Mouse (Mus musculus): ENCODE measurements at regions not wholly inside any gene's neighbourhood (a gene's known extent, or its start where the extent isn't known, plus 50 kb on each side); places are given as distances from the start of the nearest gene placed in this dataset.

DNA sequence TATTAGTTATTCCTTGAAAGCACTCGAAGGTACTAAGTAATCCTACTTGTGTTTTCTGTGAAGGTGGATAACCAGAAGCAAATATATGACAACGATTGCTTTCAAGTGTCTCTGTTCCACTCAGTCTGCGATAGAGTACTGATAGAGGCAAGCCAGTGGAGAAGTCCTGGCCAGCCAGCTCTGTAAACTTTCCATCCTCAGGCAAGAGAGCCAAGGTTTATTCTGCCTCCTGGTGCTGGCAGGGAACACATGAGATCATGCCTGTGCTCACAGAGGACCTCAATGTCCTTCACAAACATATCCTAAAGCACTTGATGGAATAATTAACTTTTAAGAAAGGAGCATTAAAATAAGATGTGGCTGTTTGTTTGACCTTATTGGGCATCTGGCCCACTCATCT, 94.1 kb downstream of the Arrdc3 start:
- DNase-seq (ENCODE audit: extremely low read depth): no peak
- Histone ChIP-seq H3K27me3 (replicated peaks) (no peaks in the 10 kb centered on the region), H3K4me1 (ENCODE audit: control insufficient read depth in 1 of 2, insufficient read depth in 2 of 2) (no peaks in the 10 kb centered on the region), H3K9me3 (replicated peaks; ENCODE audit: low read length) (no peaks in the 10 kb centered on the region), H3K79me2 (replicated peaks; ENCODE audit: control insufficient read depth, extremely low read depth, insufficient read depth, poor library complexity, severe bottlenecking) (no peaks in the 10 kb centered on the region), H3K4me3 (replicated peaks in 1 of 3; ENCODE audit: low read depth in 2 of 3, low read length in 2 of 3, poor library complexity in 1 of 3) (no peak overlapping the region), H3K4me2 (ENCODE audit: insufficient read depth, low read depth, poor library complexity, severe bottlenecking) (no peak overlapping the region), H3K36me3 (replicated peaks in 1 of 2; ENCODE audit: control insufficient read depth in 1 of 2, insufficient read depth in 1 of 2, low read length in 1 of 2) (no peaks in the 10 kb centered on the region), H3K27ac (ENCODE audit: insufficient read depth, low read depth) (no peak overlapping the region), H3K9ac (ENCODE audit: insufficient read depth, low read depth) (no peak overlapping the region)
- in situ Hi-C loops (cut with MboI; ENCODE audit: low pct_ligation_motif_present, low pct_unique_long_range_greater_than_20kb, low sequenced_read_pairs) (no loop called here), dilution Hi-C loops (cut with MboI; ENCODE audit: extremely low pct_ligation_motif_present, extremely low pct_unique_long_range_greater_than_20kb, low sequenced_read_pairs) (no loop called here)
- TF ChIP-seq MEF2A (IDR thresholded peaks at IDR 0.05; ENCODE audit: borderline replicate concordance, low read depth, low read length) (no peak), ZMIZ1 (IDR thresholded peaks at IDR 0.05; ENCODE audit: low read depth, low read length) (no peak), HCFC1 (IDR thresholded peaks at IDR 0.05; ENCODE audit: low read depth, low read length) (no peak), TBP (conservative IDR thresholded peaks at IDR 0.05; ENCODE audit: low read depth, low read length) (no peak), RAD21 (IDR thresholded peaks at IDR 0.05; ENCODE audit: low read depth, low read length) (no peak), POLR2A (IDR thresholded peaks at IDR 0.05; ENCODE audit: low read depth, low read length) (no peak), USF2 (conservative IDR thresholded peaks at IDR 0.05; ENCODE audit: low read depth, low read length) (no peak), MXI1 (IDR thresholded peaks at IDR 0.05; ENCODE audit: low read depth, low read length) (no peak), BHLHE40 (IDR thresholded peaks at IDR 0.05; ENCODE audit: low read depth, low read length) (no peak), USF1 (IDR thresholded peaks at IDR 0.05; ENCODE audit: low read depth, low read length) (no peak), IRF4 (IDR thresholded peaks at IDR 0.05; ENCODE audit: low read depth, low read length) (no peak), PAX5 (IDR thresholded peaks at IDR 0.05; ENCODE audit: low read length) (no peak), ZNF384 (IDR thresholded peaks at IDR 0.05; ENCODE audit: low read depth, low read length) (no peak), MAZ (IDR thresholded peaks at IDR 0.05; ENCODE audit: low read depth, low read length) (no peak), CTCF (conservative IDR thresholded peaks at IDR 0.05 in 1 of 2, IDR thresholded peaks at IDR 0.05 in 1 of 2; ENCODE audit: low read depth in 2 of 2, low read length in 2 of 2) (no peak)

- no peaks in the 10 kb centered on the region for H3K9me3 ChIP-seq (replicated peaks; ENCODE audit: low read length)
- H3K4me2 ChIP-seq (ENCODE audit: insufficient read depth, low read depth, poor library complexity, severe bottlenecking): no peak overlapping the region
- no peaks in the 10 kb centered on the region for H3K4me1 ChIP-seq (ENCODE audit: control insufficient read depth in 1 of 2, insufficient read depth in 2 of 2)
- in situ Hi-C loops (cut with MboI; ENCODE audit: low pct_ligation_motif_present, low pct_unique_long_range_greater_than_20kb, low sequenced_read_pairs): no loop called here
- no peaks in the 10 kb centered on the region for H3K36me3 ChIP-seq (replicated peaks in 1 of 2; ENCODE audit: control insufficient read depth in 1 of 2, insufficient read depth in 1 of 2, low read length in 1 of 2)
- dilution Hi-C loops (cut with MboI; ENCODE audit: extremely low pct_ligation_motif_present, extremely low pct_unique_long_range_greater_than_20kb, low sequenced_read_pairs): no loop called here
- no peak overlapping the region for H3K4me3 ChIP-seq (replicated peaks in 1 of 3; ENCODE audit: low read depth in 2 of 3, low read length in 2 of 3, poor library complexity in 1 of 3)
- H3K9ac ChIP-seq (ENCODE audit: insufficient read depth, low read depth): no peak overlapping the region
- DNase-seq (ENCODE audit: extremely low read depth): no peak
- H3K27ac ChIP-seq (ENCODE audit: insufficient read depth, low read depth): no peak overlapping the region
- no peaks in the 10 kb centered on the region for H3K27me3 ChIP-seq (replicated peaks)
- no peaks in the 10 kb centered on the region for H3K79me2 ChIP-seq (replicated peaks; ENCODE audit: control insufficient read depth, extremely low read depth, insufficient read depth, poor library complexity, severe bottlenecking)
- TF ChIP-seq MYC (IDR thresholded peaks at IDR 0.05; ENCODE audit: low read depth, low read length) (no peak), EP300 (IDR thresholded peaks at IDR 0.05; ENCODE audit: low read length) (no peak), ZMIZ1 (IDR thresholded peaks at IDR 0.05; ENCODE audit: low read depth, low read length) (no peak), UBTF (IDR thresholded peaks at IDR 0.05; ENCODE audit: low read depth, low read length) (no peak), ZNF384 (IDR thresholded peaks at IDR 0.05; ENCODE audit: low read depth, low read length) (no peak), CHD2 (IDR thresholded peaks at IDR 0.05; ENCODE audit: low read length) (no peak), TBP (conservative IDR thresholded peaks at IDR 0.05; ENCODE audit: low read depth, low read length) (no peak), BHLHE40 (IDR thresholded peaks at IDR 0.05; ENCODE audit: low read depth, low read length) (no peak), SMC3 (IDR thresholded peaks at IDR 0.05; ENCODE audit: low read depth, low read length) (no peak), CTCF (conservative IDR thresholded peaks at IDR 0.05 in 1 of 2, IDR thresholded peaks at IDR 0.05 in 1 of 2; ENCODE audit: low read depth in 2 of 2, low read length in 2 of 2) (no peak), USF2 (conservative IDR thresholded peaks at IDR 0.05; ENCODE audit: low read depth, low read length) (no peak), HCFC1 (IDR thresholded peaks at IDR 0.05; ENCODE audit: low read depth, low read length) (no peak), JUND (conservative IDR thresholded peaks at IDR 0.05; ENCODE audit: low read depth, low read length) (no peak), ETS1 (conservative IDR thresholded peaks at IDR 0.05; ENCODE audit: low read depth, low read length) (no peak), MAZ (IDR thresholded peaks at IDR 0.05; ENCODE audit: low read depth, low read length) (no peak), GABPA (IDR thresholded peaks at IDR 0.05; ENCODE audit: insufficient replicate concordance, low read depth, low read length) (no peak), KAT2A (IDR thresholded peaks at IDR 0.05; ENCODE audit: insufficient replicate concordance, low read length) (no peak), JUN (IDR thresholded peaks at IDR 0.05; ENCODE audit: insufficient read depth, low read depth, low read length) (no peak)
These were observed 98.0 kb downstream of the Arrdc3 start for GRCm38 (mm10) chr13:80981201-80981600.

Measured in CH12.LX (cell line).